Mouse (Mus musculus) heart, embryonic 16.5 days (tissue): ENCODE data around the gene Zfc3h1. TPM values are rescaled to one million over a fixed set of nuclear protein-coding genes. Genes with fewer than 3 reads are reported as not detected.

Experiments
- ATAC-seq: fragments of 200-750 bp; cut with Nextera tagmentation; replicated peaks from 2 replicates; pipeline ENCODE4 v1.8.0; 2017; ENCODE audit warnings: moderate number of reproducible peaks; ENCODE audit not compliant: insufficient read depth, low FRiP score; ENCODE audit errors: extremely low read depth
- H3K27ac ChIP-seq: fragments of 300-500 bp; sonication (generic); 2 replicates; pipeline ENCODE4 v1.5.1; 2014; ENCODE audit warnings: mild to moderate bottlenecking, low read length, control low read depth, moderate library complexity
- H3K27me3 ChIP-seq: fragments of 300-500 bp; sonication (generic); 2 replicates; pipeline ENCODE4 v1.6.1; 2014; ENCODE audit warnings: low read length, mixed read lengths; ENCODE audit not compliant: control insufficient read depth, insufficient read depth
- H3K36me3 ChIP-seq: fragments of 300-500 bp; sonication (generic); 2 replicates; pipeline ENCODE4 v1.6.1; 2014; ENCODE audit not compliant: control insufficient read depth, insufficient read depth
- H3K4me1 ChIP-seq: fragments of 300-500 bp; sonication (generic); 2 replicates; pipeline ENCODE4 v1.6.1; 2014; ENCODE audit warnings: low read length, mixed read lengths; ENCODE audit not compliant: control insufficient read depth, insufficient read depth
- H3K4me2 ChIP-seq: fragments of 300-500 bp; sonication (generic); 2 replicates; pipeline ENCODE4 v1.6.1; 2014; ENCODE audit warnings: low read depth, mild to moderate bottlenecking, control low read depth, low read length
- H3K4me3 ChIP-seq: fragments of 300-500 bp; sonication (generic); 2 replicates; pipeline ENCODE4 v1.5.1; 2014; ENCODE audit warnings: mild to moderate bottlenecking, control low read depth, low read length
- H3K9ac ChIP-seq: fragments of 300-500 bp; sonication (generic); 2 replicates; pipeline ENCODE4 v1.6.1; 2014; ENCODE audit warnings: low read length, control low read depth
- H3K9me3 ChIP-seq: fragments of 300-500 bp; sonication (generic); replicated peaks from 2 replicates; pipeline ENCODE4 v1.6.1; 2016; ENCODE audit warnings: low read length; ENCODE audit not compliant: control insufficient read depth
- WGBS: fragments of 180-500 bp; shearing (Covaris S2); extraction: QIAGEN DNeasy Blood & Tissue Kit; methylation state at CpG from one replicate; pipeline ENCODE4 v1.1.7; 2014; 5-methylcytosine and 5-hydroxymethylcytosine counted together
- polyA plus RNA-seq: library from polyadenylated mRNA; unstranded; fragments of >200 nt; fragmentation: Nextera tagmentation; extraction: Ambion mirVana; gene quantifications from 2 replicates; pipeline ENCODE4 v1.2.1, GENCODE M21; 2015

Zfc3h1 gene
- polyA plus RNA-seq, 1 experiment from 2014 or later = 10.5 TPM

DNA sequence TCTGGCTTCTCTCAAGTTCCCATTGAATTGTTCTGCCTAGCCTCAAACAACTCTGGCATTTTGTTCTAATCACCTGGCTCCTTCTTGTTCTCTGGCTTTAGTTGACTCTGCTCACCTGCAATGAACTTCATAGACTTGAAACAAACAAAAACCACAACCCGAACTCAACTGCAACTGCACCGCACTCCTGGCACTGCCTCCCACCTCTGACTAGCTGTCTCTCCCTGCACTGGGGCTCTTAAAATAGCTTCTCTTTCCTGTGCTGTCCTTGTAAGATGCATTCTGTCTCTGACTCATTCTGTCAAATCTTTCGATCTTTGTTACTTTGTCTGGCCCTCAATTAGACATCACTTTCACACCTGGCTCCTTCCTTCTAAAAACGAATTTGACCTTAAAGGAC, 21.6 kb upstream of the Zfc3h1 start:
- Histone ChIP-seq H3K4me2 (peak overlapping the region; percentile 87), H3K9me3 (no peaks in the 10 kb centered on the region), H3K36me3 (no peaks in the 10 kb centered on the region), H3K4me3 (peak overlapping the region; percentile 74), H3K9ac (peak overlapping the region; percentile 81), H3K4me1 (peaks cover 17% of the 10 kb centered on the region), H3K27ac (peak overlapping the region; percentile 96), H3K27me3 (no peaks in the 10 kb centered on the region)
- no peak for ATAC-seq
- WGBS = 64% methylated on average over 4 of the region's 4 CpGs

GRCm38 (mm10) chr10:115381506-115382084, 3.2 kb upstream of the Zfc3h1 start:
- H3K27me3 ChIP-seq = no peaks in the 10 kb centered on the region
- no peak for ATAC-seq
- no peaks in the 10 kb centered on the region for H3K36me3 ChIP-seq
- no peak overlapping the region for H3K4me3 ChIP-seq
- no peak overlapping the region; the same call in 1 of the 2 replicates for H3K27ac ChIP-seq
- H3K4me1 ChIP-seq = peaks cover 18% of the 10 kb centered on the region
- no peak overlapping the region for H3K9ac ChIP-seq
- H3K4me2 ChIP-seq = no peak overlapping the region
- WGBS = 40% methylated on average over 2 of the region's 2 CpGs
- H3K9me3 ChIP-seq = no peaks in the 10 kb centered on the region

GRCm38 (mm10) chr10:115382846-115383643, 1.7 kb upstream of the Zfc3h1 start:
- Histone ChIP-seq H3K27me3 (no peaks in the 10 kb centered on the region), H3K27ac (peak overlapping the region; percentile 65), H3K4me3 (peak overlapping the region; percentile 91), H3K4me2 (peak overlapping the region; percentile 82), H3K9ac (peak overlapping the region; percentile 93), H3K9me3 (no peaks in the 10 kb centered on the region), H3K36me3 (no peaks in the 10 kb centered on the region), H3K4me1 (peaks cover 25% of the 10 kb centered on the region)
- no peak for ATAC-seq
- WGBS = 38% methylated on average over 12 of the region's 12 CpGs

- Histone ChIP-seq H3K9ac (peak overlapping the region; percentile 93), H3K4me1 (peaks cover 27% of the 10 kb centered on the region), H3K4me3 (peak overlapping the region; percentile 91), H3K27ac (peak overlapping the region; percentile 97), H3K4me2 (peak overlapping the region; percentile 82), H3K9me3 (no peaks in the 10 kb centered on the region), H3K27me3 (no peaks in the 10 kb centered on the region), H3K36me3 (no peaks in the 10 kb centered on the region)
- no peak for ATAC-seq
- WGBS = 1% methylated on average over 15 of the region's 15 CpGs
Measured at GRCm38 (mm10) chr10:115383644-115384220, 1.0 kb upstream of the Zfc3h1 start.

DNA sequence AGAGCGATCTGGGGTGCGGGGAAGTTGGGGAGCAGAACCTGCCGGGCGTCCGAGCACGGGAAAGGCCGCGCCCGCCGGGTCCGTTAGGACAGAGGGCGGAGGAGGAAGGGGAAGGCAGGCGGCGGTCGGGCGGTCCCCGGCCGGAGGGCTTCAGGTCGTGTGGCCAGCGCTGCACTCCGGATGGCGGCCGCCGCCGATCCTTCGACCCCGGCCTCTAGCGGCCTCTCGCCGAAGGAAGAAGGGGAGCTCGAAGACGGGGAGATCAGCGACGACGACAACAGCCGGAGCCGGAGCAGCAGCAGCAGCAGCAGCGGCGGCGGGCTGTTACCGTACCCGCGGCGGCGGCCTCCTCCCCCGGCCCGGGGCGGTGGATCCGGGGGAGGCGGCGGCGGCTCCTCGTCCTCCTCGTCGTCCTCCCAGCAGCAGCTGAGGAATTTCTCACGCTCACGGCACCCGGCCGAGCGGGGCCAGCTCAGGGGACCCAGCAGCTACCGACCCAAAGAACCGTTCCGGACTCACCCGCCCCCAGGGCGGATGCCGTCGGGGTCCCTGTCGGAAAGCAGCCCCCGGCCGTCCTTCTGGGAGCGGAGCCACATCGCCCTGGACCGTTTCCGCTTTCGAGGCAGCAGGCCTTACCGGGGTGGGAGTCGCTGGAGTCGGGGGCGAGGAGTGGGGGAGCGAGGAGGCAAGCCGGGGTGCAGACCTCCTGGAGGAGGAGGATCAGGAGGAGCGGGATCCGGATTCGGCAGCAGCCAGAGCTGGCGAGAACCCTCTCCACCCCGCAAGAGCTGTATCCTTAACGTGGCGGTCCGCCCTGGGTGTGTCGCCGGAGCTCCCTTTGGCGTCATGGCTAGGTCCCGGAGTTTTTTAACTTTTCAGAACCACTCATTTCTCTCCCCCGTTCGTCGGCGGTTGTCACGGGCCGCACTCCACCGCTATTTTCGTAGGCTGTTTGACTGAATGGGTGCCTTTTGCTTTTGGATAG, 551 bp downstream of the Zfc3h1 start:
- peak overlapping the region; percentile 98 for H3K9ac ChIP-seq
- H3K36me3 ChIP-seq = peaks cover 5% of the 10 kb centered on the region; the same call in 1 of the 2 replicates
- peaks cover 27% of the 10 kb centered on the region for H3K4me1 ChIP-seq
- H3K27me3 ChIP-seq = no peaks in the 10 kb centered on the region
- H3K4me3 ChIP-seq = peak overlapping the region; percentile 91
- ATAC-seq = peak; percentile 38
- peak overlapping the region; percentile 98 for H3K27ac ChIP-seq
- H3K4me2 ChIP-seq = peak overlapping the region; percentile 87
- H3K9me3 ChIP-seq = no peaks in the 10 kb centered on the region
- under 1% methylated on average over 94 of the region's 101 CpGs for WGBS

GRCm38 (mm10) chr10:115387891-115388290, 3.1 kb downstream of the Zfc3h1 start:
- H3K9me3 ChIP-seq = no peaks in the 10 kb centered on the region
- H3K9ac ChIP-seq = no peak overlapping the region
- H3K4me1 ChIP-seq = peaks cover 17% of the 10 kb centered on the region
- peaks cover 10% of the 10 kb centered on the region; the same call in 1 of the 2 replicates for H3K36me3 ChIP-seq
- H3K4me3 ChIP-seq = no peak overlapping the region
- ATAC-seq = no peak
- no peak overlapping the region for H3K4me2 ChIP-seq
- H3K27me3 ChIP-seq = no peaks in the 10 kb centered on the region
- no peak overlapping the region for H3K27ac ChIP-seq
- WGBS = 80% methylated on average over 3 of the region's 3 CpGs

DNA sequence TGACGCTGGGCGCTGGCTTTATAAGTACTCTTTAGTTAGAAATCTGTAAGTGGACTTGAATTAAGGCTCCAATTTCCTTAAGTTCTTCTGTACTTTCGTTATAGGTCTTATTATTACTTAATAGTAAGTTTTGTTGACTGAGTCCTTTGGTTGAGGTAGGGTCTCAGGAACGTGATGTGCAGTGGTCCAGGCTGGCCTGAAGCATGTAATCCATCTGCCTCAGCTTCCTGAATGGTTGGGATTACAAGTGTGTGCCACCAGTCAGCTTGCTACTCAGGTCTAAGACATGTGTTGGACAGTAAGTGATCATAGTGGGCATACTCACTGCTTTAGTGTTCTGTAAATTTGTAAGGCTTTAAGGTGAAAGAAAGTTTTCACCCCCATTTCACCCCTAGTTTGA, 6.3 kb downstream of the Zfc3h1 start:
- H3K36me3 ChIP-seq = peaks cover 21% of the 10 kb centered on the region
- no peaks in the 10 kb centered on the region for H3K27me3 ChIP-seq
- no peak for ATAC-seq
- no peaks in the 10 kb centered on the region for H3K9me3 ChIP-seq
- WGBS = 87% methylated on average over 4 of the region's 4 CpGs
- no peak overlapping the region for H3K4me3 ChIP-seq
- H3K27ac ChIP-seq = no peak overlapping the region
- H3K4me2 ChIP-seq = no peak overlapping the region
- H3K9ac ChIP-seq = no peak overlapping the region
- peaks cover 12% of the 10 kb centered on the region for H3K4me1 ChIP-seq

GRCm38 (mm10) chr10:115391896-115392295, 7.1 kb downstream of the Zfc3h1 start:
- Histone ChIP-seq H3K27me3 (no peaks in the 10 kb centered on the region), H3K27ac (no peak overlapping the region), H3K9me3 (no peaks in the 10 kb centered on the region), H3K36me3 (peaks cover 21% of the 10 kb centered on the region), H3K4me3 (no peak overlapping the region), H3K4me1 (peaks cover 10% of the 10 kb centered on the region), H3K4me2 (no peak overlapping the region), H3K9ac (no peak overlapping the region)
- WGBS = 95% methylated on average over 1 of the region's 1 CpGs
- ATAC-seq = no peak
